Mouse (Mus musculus): ENCODE data around the gene Arhgef10l. TPM values are rescaled to one million over a fixed set of nuclear protein-coding genes. Genes with fewer than 3 reads are reported as not detected.

Arhgef10l gene
- polyA plus RNA-seq, 1 experiment from 2014 or later, result 31.2 TPM

- peaks cover 20% of the 10 kb centered on the region for H3K36me3 ChIP-seq
Observed at GRCm38 (mm10) chr4:140701716-140702561, 36.1 kb upstream of the Arhgef10l start.

GRCm38 (mm10) chr4:140701049-140701715, 35.4 kb upstream of the Arhgef10l start:
- Histone ChIP-seq H3K4me2 (replicated peaks) (peak overlapping the region; percentile 60), H3K4me1 (peaks cover 34% of the 10 kb centered on the region), H3K36me3 (peaks cover 14% of the 10 kb centered on the region), H3K27ac (peak overlapping the region; percentile 98), H3K9me3 (replicated peaks) (no peaks in the 10 kb centered on the region), H3K4me3 (peak overlapping the region; percentile 82), H3K27me3 (peaks cover 30% of the 10 kb centered on the region), H3K9ac (peak overlapping the region; percentile 96)
- under 1% methylated on average over 61 of the region's 61 CpGs for WGBS
- peak; percentile 60; the same call in 1 of the 2 replicates for ATAC-seq (ENCODE audit: low FRiP score)

More at GRCm38 (mm10) chr4:140701716-140702561, 36.1 kb upstream of the Arhgef10l start:
- Histone ChIP-seq H3K27me3 (peaks cover 30% of the 10 kb centered on the region), H3K4me2 (replicated peaks) (peak overlapping the region; percentile 60), H3K27ac (peak overlapping the region; percentile 98), H3K4me3 (peak overlapping the region; percentile 82), H3K9me3 (replicated peaks) (no peaks in the 10 kb centered on the region), H3K9ac (peak overlapping the region; percentile 96), H3K4me1 (peaks cover 37% of the 10 kb centered on the region)
- ATAC-seq (ENCODE audit: low FRiP score), result peak; percentile 12; the same call in 1 of the 2 replicates
- under 1% methylated on average over 49 of the region's 107 CpGs for WGBS

- 6% methylated on average over 20 of the region's 20 CpGs for WGBS
Observed at GRCm38 (mm10) chr4:140700269-140701018, 34.6 kb upstream of the Arhgef10l start, which contains the start of gene Rcc2. Gene Rcc2, plus strand, starts transcription at chr4:140700541.

GRCm38 (mm10) chr4:140699441-140700127, 33.8 kb upstream of the Arhgef10l start:
- H3K27me3 ChIP-seq, result peaks cover 30% of the 10 kb centered on the region
- WGBS, result 7% methylated on average over 29 of the region's 29 CpGs
- H3K9ac ChIP-seq, result no peak overlapping the region
- peak overlapping the region; percentile 60 for H3K4me2 ChIP-seq (replicated peaks)
- no peak overlapping the region for H3K27ac ChIP-seq
- H3K9me3 ChIP-seq (replicated peaks), result no peaks in the 10 kb centered on the region
- no peak for ATAC-seq (ENCODE audit: low FRiP score)
- peaks cover 31% of the 10 kb centered on the region for H3K4me1 ChIP-seq
- peak overlapping the region; percentile 24 for H3K4me3 ChIP-seq
- H3K36me3 ChIP-seq, result peaks cover 5% of the 10 kb centered on the region; the same call in 1 of the 2 replicates

More at GRCm38 (mm10) chr4:140700269-140701018, 34.6 kb upstream of the Arhgef10l start, which contains the start of gene Rcc2:
- H3K36me3 ChIP-seq, result peaks cover 6% of the 10 kb centered on the region
- H3K4me3 ChIP-seq, result peak within 1 kb of the TSS; percentile 82
- no peak for ATAC-seq (ENCODE audit: low FRiP score)
- peak within 1 kb of the TSS; percentile 98 for H3K27ac ChIP-seq
- peak within 1 kb of the TSS; percentile 60 for H3K4me2 ChIP-seq (replicated peaks)
- no peaks in the 10 kb centered on the region for H3K9me3 ChIP-seq (replicated peaks)
- peak within 1 kb of the TSS; percentile 96 for H3K9ac ChIP-seq
- H3K27me3 ChIP-seq, result peaks cover 30% of the 10 kb centered on the region
- peaks cover 34% of the 10 kb centered on the region for H3K4me1 ChIP-seq

- Histone ChIP-seq H3K27ac (no peak overlapping the region), H3K4me1 (peaks cover 14% of the 10 kb centered on the region), H3K4me3 (no peak overlapping the region), H3K36me3 (no peaks in the 10 kb centered on the region), H3K9me3 (replicated peaks) (no peaks in the 10 kb centered on the region), H3K4me2 (replicated peaks) (no peak overlapping the region), H3K9ac (no peak overlapping the region), H3K27me3 (peaks cover 34% of the 10 kb centered on the region)
- ATAC-seq (ENCODE audit: low FRiP score), result no peak
- WGBS, result 80% methylated on average over 13 of the region's 14 CpGs
Observed at GRCm38 (mm10) chr4:140695675-140696585, 30.1 kb upstream of the Arhgef10l start.

- Histone ChIP-seq H3K9me3 (replicated peaks) (no peaks in the 10 kb centered on the region), H3K4me3 (no peak overlapping the region), H3K36me3 (no peaks in the 10 kb centered on the region), H3K4me2 (replicated peaks) (no peak overlapping the region), H3K4me1 (peaks cover 9% of the 10 kb centered on the region), H3K27ac (no peak overlapping the region), H3K27me3 (peaks cover 29% of the 10 kb centered on the region), H3K9ac (no peak overlapping the region)
- 73% methylated on average over 7 of the region's 7 CpGs for WGBS
- ATAC-seq (ENCODE audit: low FRiP score), result no peak
Observed at GRCm38 (mm10) chr4:140695146-140695545, 29.3 kb upstream of the Arhgef10l start.

GRCm38 (mm10) chr4:140694551-140695060, 28.8 kb upstream of the Arhgef10l start:
- Histone ChIP-seq H3K27me3 (peaks cover 23% of the 10 kb centered on the region), H3K9ac (no peak overlapping the region), H3K4me1 (peaks cover 4% of the 10 kb centered on the region), H3K4me3 (no peak overlapping the region), H3K27ac (no peak overlapping the region), H3K9me3 (replicated peaks) (no peaks in the 10 kb centered on the region), H3K4me2 (replicated peaks) (no peak overlapping the region), H3K36me3 (no peaks in the 10 kb centered on the region)
- ATAC-seq (ENCODE audit: low FRiP score), result no peak
- WGBS, result 25% methylated on average over 1 of the region's 1 CpGs

- H3K36me3 ChIP-seq, result no peaks in the 10 kb centered on the region
- H3K27ac ChIP-seq, result no peak overlapping the region
- H3K27me3 ChIP-seq, result peaks cover 12% of the 10 kb centered on the region
- no peak for ATAC-seq (ENCODE audit: low FRiP score)
- no peak overlapping the region for H3K4me3 ChIP-seq
- H3K9me3 ChIP-seq (replicated peaks), result no peaks in the 10 kb centered on the region
- no peak overlapping the region for H3K4me2 ChIP-seq (replicated peaks)
- WGBS, result 86% methylated on average over 4 of the region's 4 CpGs
- H3K4me1 ChIP-seq, result no peaks in the 10 kb centered on the region
- no peak overlapping the region for H3K9ac ChIP-seq
Observed at GRCm38 (mm10) chr4:140693513-140693912, 27.7 kb upstream of the Arhgef10l start.

GRCm38 (mm10) chr4:140691481-140691880, 25.7 kb upstream of the Arhgef10l start:
- no peaks in the 10 kb centered on the region for H3K36me3 ChIP-seq
- H3K27me3 ChIP-seq, result peaks cover 6% of the 10 kb centered on the region; the same call in 1 of the 2 replicates
- 60% methylated on average over 7 of the region's 7 CpGs for WGBS
- no peaks in the 10 kb centered on the region for H3K4me1 ChIP-seq
- no peak overlapping the region for H3K4me2 ChIP-seq (replicated peaks)
- H3K9ac ChIP-seq, result no peak overlapping the region
- H3K27ac ChIP-seq, result no peak overlapping the region
- H3K9me3 ChIP-seq (replicated peaks), result no peaks in the 10 kb centered on the region
- no peak overlapping the region for H3K4me3 ChIP-seq
- ATAC-seq (ENCODE audit: low FRiP score), result no peak

GRCm38 (mm10) chr4:140689873-140690655, 24.3 kb upstream of the Arhgef10l start:
- no peaks in the 10 kb centered on the region for H3K36me3 ChIP-seq
- no peaks in the 10 kb centered on the region for H3K9me3 ChIP-seq (replicated peaks)
- ATAC-seq (ENCODE audit: low FRiP score), result no peak
- no peak overlapping the region for H3K27ac ChIP-seq
- H3K4me2 ChIP-seq (replicated peaks), result no peak overlapping the region
- H3K27me3 ChIP-seq, result peaks cover 7% of the 10 kb centered on the region; the same call in 1 of the 2 replicates
- H3K9ac ChIP-seq, result no peak overlapping the region
- WGBS, result 74% methylated on average over 16 of the region's 16 CpGs
- peaks cover 1% of the 10 kb centered on the region; the same call in 1 of the 2 replicates for H3K4me1 ChIP-seq
- no peak overlapping the region for H3K4me3 ChIP-seq

All from hindbrain, embryonic 12.5 days (tissue).